ENCODE assay signal across 14 mouse cellular contexts in genomic region chr13:40899994-40900970, GRCm38 (mm10). TPM values are rescaled to one million over a fixed set of nuclear protein-coding genes. Genes with fewer than 3 reads are reported as not detected.
A peak's percentile ranks its signal among the peaks of the same experiment; 100 is the strongest.
DNase-seq lines count a peak whose midpoint lies in the region; ATAC-seq and TF ChIP-seq lines count a peak whose summit lies in the region.
"Had no signal": no experiment of that assay in that cellular context is flagged by ENCODE, and none has a peak within 500 bp of the region (broad histone marks: within the 10 kb centered on the region; RNA-seq: fewer than 3 reads in every experiment).

No protein-coding gene starts in this region.

- no peak overlapping the region for H3K4me2 ChIP-seq in intestine, embryonic 15.5 days (replicated peaks)
- H3K4me2 ChIP-seq in intestine, postnatal 0 days (replicated peaks; ENCODE audit: low read depth) = no peak overlapping the region
- H3K4me2 ChIP-seq in intestine, embryonic 16.5 days (ENCODE audit: low read depth, low read length) = no peak overlapping the region
- H3K4me2 ChIP-seq: embryonic facial prominence, embryonic 13.5 days; forebrain, embryonic 15.5 days; hindbrain, embryonic 12.5 days had no signal

- H3K27me3 ChIP-seq in intestine, embryonic 15.5 days (replicated peaks) = no peaks in the 10 kb centered on the region
- no peaks in the 10 kb centered on the region for H3K27me3 ChIP-seq in intestine, postnatal 0 days (replicated peaks; ENCODE audit: control insufficient read depth, insufficient read depth, low read length)
- no peaks in the 10 kb centered on the region for H3K27me3 ChIP-seq in intestine, embryonic 16.5 days (replicated peaks; ENCODE audit: control insufficient read depth, insufficient read depth, low read length)
- H3K27me3 ChIP-seq: embryonic facial prominence, embryonic 13.5 days; forebrain, embryonic 15.5 days; hindbrain, embryonic 12.5 days had no signal

- 71% methylated on average over 15 of the region's 15 CpGs for WGBS in intestine, embryonic 15.5 days
- WGBS in intestine, postnatal 0 days = 72% methylated on average over 15 of the region's 15 CpGs
- WGBS in intestine, embryonic 16.5 days = 78% methylated on average over 15 of the region's 15 CpGs

- H3K9ac ChIP-seq in intestine, embryonic 15.5 days = no peak overlapping the region
- no peak overlapping the region for H3K9ac ChIP-seq in intestine, postnatal 0 days (ENCODE audit: low read depth, low read length)
- H3K9ac ChIP-seq in intestine, embryonic 16.5 days (ENCODE audit: low read depth, low read length) = no peak overlapping the region
- H3K9ac ChIP-seq: embryonic facial prominence, embryonic 13.5 days; forebrain, embryonic 15.5 days; hindbrain, embryonic 12.5 days had no signal

- peaks cover 15% of the 10 kb centered on the region; the same call in 1 of the 2 replicates for H3K4me1 ChIP-seq in intestine, embryonic 15.5 days (replicated peaks)
- H3K4me1 ChIP-seq in intestine, postnatal 0 days (replicated peaks; ENCODE audit: control insufficient read depth, insufficient read depth, low read length) = peaks cover 10% of the 10 kb centered on the region; the same call in 1 of the 2 replicates
- H3K4me1 ChIP-seq in intestine, embryonic 16.5 days (ENCODE audit: control insufficient read depth, insufficient read depth, low read length) = peaks cover 16% of the 10 kb centered on the region
- H3K4me1 ChIP-seq: forebrain, embryonic 15.5 days had no signal

- no peaks in the 10 kb centered on the region for H3K36me3 ChIP-seq in intestine, embryonic 15.5 days
- peaks cover 3% of the 10 kb centered on the region; the same call in 1 of the 2 replicates for H3K36me3 ChIP-seq in intestine, postnatal 0 days (ENCODE audit: control insufficient read depth, insufficient read depth)
- H3K36me3 ChIP-seq in intestine, embryonic 16.5 days (ENCODE audit: control insufficient read depth, insufficient read depth, low read length) = no peaks in the 10 kb centered on the region
- H3K36me3 ChIP-seq: embryonic facial prominence, embryonic 13.5 days; forebrain, embryonic 15.5 days; hindbrain, embryonic 12.5 days had no signal

- no peak overlapping the region for H3K4me3 ChIP-seq in intestine, embryonic 15.5 days (replicated peaks)
- H3K4me3 ChIP-seq in intestine, postnatal 0 days (ENCODE audit: low read depth, low read length) = no peak overlapping the region
- H3K4me3 ChIP-seq in intestine, embryonic 16.5 days (ENCODE audit: low read length) = no peak overlapping the region
- H3K4me3 ChIP-seq: embryonic facial prominence, embryonic 13.5 days; forebrain, embryonic 15.5 days; hindbrain, embryonic 12.5 days; myocyte had no signal

- TF ChIP-seq CTCF in intestine, postnatal 0 days (IDR thresholded peaks at IDR 0.05; ENCODE audit: low read depth) = no peak

- no peak for ATAC-seq in intestine, embryonic 15.5 days
- ATAC-seq in intestine, postnatal 0 days = no peak
- ATAC-seq in common myeloid progenitor, adult 5-6 weeks (replicated peaks; ENCODE audit: low read depth, poor library complexity, severe bottlenecking) = peak; percentile 83
- ATAC-seq in intestine, embryonic 16.5 days = no peak
- no peak for ATAC-seq in cerebellum, adult (ENCODE audit: insufficient number of reproducible peaks, low FRiP score, low TSS enrichment)
- ATAC-seq: forebrain, embryonic 15.5 days had no signal

- DNase-seq in 3T3-L1 (ENCODE audit: low read depth, low spot score) = peak; percentile 90
- no peak for DNase-seq in right cerebral cortex, adult 18-20 months
- DNase-seq in heart, adult 8-10 months (ENCODE audit: low spot score) = no peak
- DNase-seq: adrenal gland, adult 2 months; cerebellum, adult 11 months had no signal

- peak overlapping the region; percentile 4; the same call in 1 of the 2 replicates for H3K27ac ChIP-seq in intestine, embryonic 15.5 days
- no peak overlapping the region for H3K27ac ChIP-seq in intestine, postnatal 0 days (ENCODE audit: low read depth, low read length)
- H3K27ac ChIP-seq in intestine, embryonic 16.5 days (ENCODE audit: low read length) = peak overlapping the region; percentile 35
- H3K27ac ChIP-seq: embryonic facial prominence, embryonic 13.5 days; forebrain, embryonic 15.5 days; hindbrain, embryonic 12.5 days had no signal

- H3K9me3 ChIP-seq in intestine, embryonic 15.5 days = no peaks in the 10 kb centered on the region
- H3K9me3 ChIP-seq in intestine, postnatal 0 days (ENCODE audit: control insufficient read depth) = no peaks in the 10 kb centered on the region
- no peaks in the 10 kb centered on the region for H3K9me3 ChIP-seq in intestine, embryonic 16.5 days (ENCODE audit: control insufficient read depth, low read length)
- H3K9me3 ChIP-seq: embryonic facial prominence, embryonic 13.5 days; forebrain, embryonic 15.5 days; hindbrain, embryonic 12.5 days had no signal

RNA-seq across cellular contexts. Expression of gene Gcnt2, which starts 40.7 kb away (rescaled TPM):
- polyA plus RNA-seq in intestine, embryonic 15.5 days (2015; fragmentation: Nextera tagmentation; extraction: Ambion mirVana) = 12.2 and 12.4 TPM in 2 replicates
- polyA plus RNA-seq in intestine, postnatal 0 days (2015; fragmentation: Nextera tagmentation; extraction: Ambion mirVana) = 20.2 and 20.5 TPM in 2 replicates
- 42.3 and 55.9 TPM in 2 replicates for total RNA-seq in common myeloid progenitor, adult 5-6 weeks (2017)
- polyA plus RNA-seq in intestine, embryonic 16.5 days (2015; fragmentation: Nextera tagmentation; extraction: Ambion mirVana) = 14.5 and 17.3 TPM in 2 replicates
- 1 to 10 TPM; 6.2 to 9.7 (median 7.1) TPM for total RNA-seq in heart, adult 8-10 months (2022)
